Mouse (Mus musculus): ENCODE results near the gene Cxcl14.

Cxcl14 gene

GRCm38 (mm10) chr13:56251176-56251923 lies 45.0 kb downstream of the Cxcl14 start:
- no peak for DNase-seq (ENCODE audit: low spot score)

GRCm38 (mm10) chr13:56250551-56251161 lies 45.7 kb downstream of the Cxcl14 start:
- DNase-seq (ENCODE audit: low spot score), result no peak

GRCm38 (mm10) chr13:56249593-56250341 lies 46.6 kb downstream of the Cxcl14 start:
- no peak for DNase-seq (ENCODE audit: low spot score)

- no peak for DNase-seq (ENCODE audit: low spot score)
Observed at GRCm38 (mm10) chr13:56243104-56243503, 53.2 kb downstream of the Cxcl14 start.

- DNase-seq (ENCODE audit: low spot score), result no peak
Observed at GRCm38 (mm10) chr13:56240012-56240770, 56.2 kb downstream of the Cxcl14 start.

All from ovary, adult 18-20 months (tissue).